Mouse (Mus musculus) liver, postnatal 0 days (tissue): ENCODE results near the gene Rprd1b. TPM values are rescaled to one million over a fixed set of nuclear protein-coding genes. Genes with fewer than 3 reads are reported as not detected.

ENCODE experiments used
- ATAC-seq: fragments of 200-750 bp; cut with Nextera tagmentation; 2 replicates; pipeline ENCODE4 v1.8.0; 2017; ENCODE audit warnings: mild to moderate bottlenecking, moderate library complexity
- DNase-seq: peaks from one replicate; pipeline ENCODE4 v3.0.0-alpha.2; 2016
- H3K27ac ChIP-seq: fragments of 300-500 bp; sonication (generic); 2 replicates; pipeline ENCODE4 v1.5.1; 2014; ENCODE audit warnings: antibody characterized with exemption, moderate library complexity, mild to moderate bottlenecking, low read depth
- H3K27me3 ChIP-seq: fragments of 300-500 bp; sonication (generic); 2 replicates; pipeline ENCODE4 v1.6.1; 2014; ENCODE audit warnings: low read length, control low read depth, mixed read lengths; ENCODE audit not compliant: insufficient read depth
- H3K36me3 ChIP-seq: fragments of 300-500 bp; sonication (generic); replicated peaks from 2 replicates; pipeline ENCODE4 v1.6.1; 2014; ENCODE audit warnings: mild to moderate bottlenecking, control low read depth, low read length, moderate library complexity, mixed read lengths; ENCODE audit not compliant: insufficient read depth
- H3K4me1 ChIP-seq: fragments of 300-500 bp; sonication (generic); 2 replicates; pipeline ENCODE4 v1.6.1; 2014; ENCODE audit warnings: antibody characterized with exemption, mild to moderate bottlenecking, control low read depth; ENCODE audit not compliant: insufficient read depth
- H3K4me2 ChIP-seq: fragments of 300-500 bp; sonication (generic); 2 replicates; pipeline ENCODE4 v1.6.1; 2014; ENCODE audit warnings: low read depth, mild to moderate bottlenecking, low read length, moderate library complexity, mixed read lengths
- H3K4me3 ChIP-seq: fragments of 300-500 bp; sonication (generic); 2 replicates; pipeline ENCODE4 v1.5.1; 2014; ENCODE audit warnings: low read depth, low read length
- H3K9ac ChIP-seq: fragments of 300-500 bp; sonication (generic); replicated peaks from 2 replicates; pipeline ENCODE4 v1.6.1; 2014; ENCODE audit warnings: mild to moderate bottlenecking, moderate library complexity
- H3K9me3 ChIP-seq: fragments of 300-500 bp; sonication (generic); 2 replicates; pipeline ENCODE4 v1.6.1; 2016; ENCODE audit warnings: mild to moderate bottlenecking, control low read depth, low read length, mixed read lengths
- CTCF ChIP-seq: sonication (generic); IDR thresholded peaks from 2 replicates; pipeline ENCODE4 v1.5.1; 2016; ENCODE audit warnings: antibody characterized with exemption, low read depth
- EP300 ChIP-seq: IDR thresholded peaks from 2 replicates; pipeline ENCODE4 v1.6.1; 2016; ENCODE audit warnings: antibody characterized with exemption, low read depth, mild to moderate bottlenecking
- WGBS: fragments of 180-500 bp; shearing (Covaris S2); extraction: QIAGEN DNeasy Blood & Tissue Kit; methylation state at CpG from one replicate; pipeline ENCODE4 v1.1.7; 2014; ENCODE audit not compliant: insufficient replicate concordance; 5-methylcytosine and 5-hydroxymethylcytosine counted together
- polyA plus RNA-seq: library from polyadenylated mRNA; unstranded; fragments of >200 nt; fragmentation: Nextera tagmentation; extraction: Ambion mirVana; gene quantifications from 2 replicates; pipeline ENCODE4 v1.2.1, GENCODE M21; 2015

The Rprd1b gene
- polyA plus RNA-seq, 1 experiment from 2014 or later: 17.4 TPM

GRCm38 (mm10) chr2:158163034-158163433 is 134.7 kb downstream of the Rprd1b start:
- 37% methylated on average over 6 of the region's 6 CpGs for WGBS

DNA sequence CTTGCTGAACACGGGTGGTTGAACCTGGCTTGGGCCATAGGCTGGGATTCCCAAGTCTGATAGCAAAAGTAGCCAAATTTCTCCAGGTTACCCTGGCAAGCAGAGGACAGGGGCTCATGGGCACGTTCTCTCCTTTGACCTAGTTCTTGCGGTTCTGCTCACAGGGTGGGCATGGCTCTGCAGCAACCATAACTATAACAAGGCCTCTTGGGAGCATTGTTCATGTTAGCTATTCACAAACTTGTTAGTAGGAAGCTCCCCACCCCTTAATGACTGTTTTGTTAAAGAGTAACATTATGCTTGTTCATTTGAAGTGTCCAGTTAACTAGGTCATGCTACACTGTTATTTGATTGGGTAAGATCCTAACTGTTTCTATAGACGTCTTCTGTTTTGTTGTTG is 137.5 kb downstream of the Rprd1b start:
- peaks cover 59% of the 10 kb centered on the region for H3K4me1 ChIP-seq
- ATAC-seq (no peak), DNase-seq (no peak)
- H3K4me3 ChIP-seq: no peak overlapping the region
- TF ChIP-seq EP300 (no peak), CTCF (no peak)
- H3K36me3 ChIP-seq: no peaks in the 10 kb centered on the region
- H3K27me3 ChIP-seq: no peaks in the 10 kb centered on the region
- no peak overlapping the region for H3K9ac ChIP-seq
- WGBS: 73% methylated on average over 4 of the region's 4 CpGs
- peak overlapping the region; percentile 52 for H3K27ac ChIP-seq
- H3K4me2 ChIP-seq: no peak overlapping the region
- H3K9me3 ChIP-seq: no peaks in the 10 kb centered on the region

More at GRCm38 (mm10) chr2:158163034-158163433, 134.7 kb downstream of the Rprd1b start:
- Histone ChIP-seq H3K27me3 (no peaks in the 10 kb centered on the region), H3K4me1 (peaks cover 63% of the 10 kb centered on the region), H3K4me2 (no peak overlapping the region), H3K4me3 (no peak overlapping the region), H3K27ac (peak overlapping the region; percentile 81; the same call in 1 of the 2 replicates), H3K36me3 (no peaks in the 10 kb centered on the region), H3K9me3 (no peaks in the 10 kb centered on the region), H3K9ac (no peak overlapping the region)
- TF ChIP-seq EP300 (no peak), CTCF (no peak)
- ATAC-seq (no peak), DNase-seq (no peak)

DNA sequence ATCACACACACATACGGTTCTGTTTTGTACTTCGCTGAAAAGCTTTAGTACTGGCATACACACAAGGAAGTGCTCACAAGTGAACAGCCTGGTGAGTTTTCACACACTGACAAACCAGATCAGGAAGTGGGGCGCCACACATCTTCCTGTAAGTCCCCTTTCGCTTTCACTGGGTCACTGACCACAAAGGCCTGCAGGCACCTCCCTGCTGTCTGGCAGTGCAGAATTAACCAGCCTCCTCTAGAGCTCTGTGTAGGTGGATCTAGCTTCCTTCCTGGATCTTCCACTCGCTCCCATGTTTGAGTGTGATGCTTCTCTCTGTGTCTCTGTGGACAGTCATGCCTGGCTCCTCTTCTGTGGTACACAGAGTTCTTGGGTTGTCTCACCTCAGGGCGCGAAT is 138.3 kb downstream of the Rprd1b start:
- Histone ChIP-seq H3K4me3 (no peak overlapping the region), H3K4me1 (peaks cover 51% of the 10 kb centered on the region), H3K9ac (no peak overlapping the region), H3K27me3 (no peaks in the 10 kb centered on the region), H3K4me2 (peak overlapping the region; percentile 36), H3K27ac (peak overlapping the region; percentile 77), H3K9me3 (no peaks in the 10 kb centered on the region), H3K36me3 (no peaks in the 10 kb centered on the region)
- WGBS: 30% methylated on average over 7 of the region's 7 CpGs
- TF ChIP-seq CTCF (no peak), EP300 (peak; percentile 49; the same call in 1 of the 2 replicates)
- DNase-seq (peak; percentile 64), ATAC-seq (peak; percentile 41)

- ATAC-seq (no peak), DNase-seq (no peak)
- H3K36me3 ChIP-seq: no peaks in the 10 kb centered on the region
- H3K9ac ChIP-seq: no peak overlapping the region
- H3K4me1 ChIP-seq: peaks cover 44% of the 10 kb centered on the region
- no peaks in the 10 kb centered on the region for H3K27me3 ChIP-seq
- H3K4me2 ChIP-seq: no peak overlapping the region
- H3K27ac ChIP-seq: peak overlapping the region; percentile 77
- no peaks in the 10 kb centered on the region for H3K9me3 ChIP-seq
- 54% methylated on average over 9 of the region's 9 CpGs for WGBS
- H3K4me3 ChIP-seq: no peak overlapping the region
- TF ChIP-seq CTCF (no peak), EP300 (no peak)
Measured at GRCm38 (mm10) chr2:158167496-158168205, 139.4 kb downstream of the Rprd1b start.

DNA sequence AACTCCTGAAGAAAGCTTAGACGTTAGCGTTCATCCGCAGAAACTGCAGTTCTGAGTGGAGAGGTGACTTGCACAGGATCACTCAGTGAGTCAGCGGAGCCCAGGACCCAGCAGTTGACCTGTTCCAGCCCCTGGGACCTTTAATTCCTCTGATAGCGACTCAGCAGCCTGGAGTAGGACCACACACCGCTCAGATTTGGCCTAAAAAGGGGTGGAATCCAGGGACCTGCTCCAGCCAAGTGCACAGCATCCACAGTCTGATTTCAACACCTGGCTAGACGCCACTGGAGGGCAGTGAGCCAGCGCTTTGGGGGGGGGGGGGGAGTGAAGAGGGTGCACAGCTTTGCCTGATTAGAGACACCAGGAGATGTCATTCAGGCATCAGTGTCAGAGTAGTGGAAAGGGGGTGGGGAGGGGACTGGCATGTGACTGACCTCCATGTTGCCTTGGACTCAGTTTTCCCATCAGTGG is 140.5 kb downstream of the Rprd1b start:
- Histone ChIP-seq H3K4me3 (no peak overlapping the region), H3K27me3 (no peaks in the 10 kb centered on the region), H3K27ac (peak overlapping the region; percentile 44; the same call in 1 of the 2 replicates), H3K9ac (no peak overlapping the region), H3K9me3 (no peaks in the 10 kb centered on the region), H3K4me1 (peaks cover 39% of the 10 kb centered on the region), H3K36me3 (no peaks in the 10 kb centered on the region), H3K4me2 (no peak overlapping the region)
- ATAC-seq (peak; percentile 78), DNase-seq (peak; percentile 77)
- 55% methylated on average over 8 of the region's 8 CpGs for WGBS
- TF ChIP-seq EP300 (no peak), CTCF (no peak)

DNA sequence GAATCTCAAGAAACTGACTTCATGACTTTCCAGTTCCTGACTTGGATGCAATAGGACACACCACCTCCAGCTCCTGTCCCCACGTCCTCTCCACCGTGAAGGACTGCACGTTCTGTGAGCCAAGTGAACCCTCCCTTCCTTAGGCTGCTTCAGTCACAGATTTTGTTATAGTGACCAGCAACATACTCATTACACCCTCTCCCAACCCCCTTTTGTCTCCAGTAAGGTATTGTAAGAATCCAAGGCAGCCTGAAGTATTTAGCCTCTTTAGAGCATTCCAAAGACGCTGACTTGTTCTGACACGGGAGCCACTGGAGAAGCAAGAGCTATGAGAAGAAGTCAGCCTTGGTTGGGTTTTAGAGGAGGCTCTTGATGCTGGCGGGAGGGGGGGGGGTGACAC is 141.1 kb downstream of the Rprd1b start:
- Histone ChIP-seq H3K4me1 (peaks cover 42% of the 10 kb centered on the region), H3K4me2 (no peak overlapping the region), H3K9ac (no peak overlapping the region), H3K27ac (no peak overlapping the region), H3K36me3 (no peaks in the 10 kb centered on the region), H3K9me3 (no peaks in the 10 kb centered on the region), H3K27me3 (no peaks in the 10 kb centered on the region), H3K4me3 (no peak overlapping the region)
- TF ChIP-seq EP300 (no peak), CTCF (no peak)
- ATAC-seq (no peak), DNase-seq (no peak)
- WGBS: 78% methylated on average over 6 of the region's 6 CpGs
